Mouse (Mus musculus): ENCODE measurements around the gene Chaf1b.

The Chaf1b gene

GRCm38 (mm10) chr16:93883423-93884085 is at the start of gene Chaf1b:
Gene Chaf1b (plus strand): TSS chr16:93883901.
- DNase-seq (ENCODE audit: low read depth, low spot score), result peak; percentile 87

- no peak for DNase-seq (ENCODE audit: low read depth, low spot score)
Observed at GRCm38 (mm10) chr16:93834076-93834475, 49.6 kb upstream of the Chaf1b start.

- no peak for DNase-seq (ENCODE audit: low read depth, low spot score)
Observed at GRCm38 (mm10) chr16:93839049-93839448, 44.7 kb upstream of the Chaf1b start.

- no peak for DNase-seq (ENCODE audit: low read depth, low spot score)
Observed at GRCm38 (mm10) chr16:93850527-93850926, 33.2 kb upstream of the Chaf1b start.

GRCm38 (mm10) chr16:93859967-93860366 is 23.7 kb upstream of the Chaf1b start:
- DNase-seq (ENCODE audit: low read depth, low spot score), result no peak

- no peak for DNase-seq (ENCODE audit: low read depth, low spot score)
Observed at GRCm38 (mm10) chr16:93860686-93861085, 23.0 kb upstream of the Chaf1b start.

GRCm38 (mm10) chr16:93874841-93875240 is 8.9 kb upstream of the Chaf1b start:
- DNase-seq (ENCODE audit: low read depth, low spot score), result no peak

- DNase-seq (ENCODE audit: low read depth, low spot score), result no peak
Observed at GRCm38 (mm10) chr16:93877612-93878380, 5.9 kb upstream of the Chaf1b start.

- no peak for DNase-seq (ENCODE audit: low read depth, low spot score)
Observed at GRCm38 (mm10) chr16:93884086-93884721, 503 bp downstream of the Chaf1b start.

- no peak for DNase-seq (ENCODE audit: low read depth, low spot score)
Observed at GRCm38 (mm10) chr16:93884722-93885113, 1.0 kb downstream of the Chaf1b start.

GRCm38 (mm10) chr16:93888481-93888880 is 4.8 kb downstream of the Chaf1b start:
- DNase-seq (ENCODE audit: low read depth, low spot score), result no peak

GRCm38 (mm10) chr16:93890948-93891604 is 7.4 kb downstream of the Chaf1b start:
- no peak for DNase-seq (ENCODE audit: low read depth, low spot score)

- DNase-seq (ENCODE audit: low read depth, low spot score), result no peak
Observed at GRCm38 (mm10) chr16:93893285-93893684, 9.6 kb downstream of the Chaf1b start.

GRCm38 (mm10) chr16:93903027-93903426 is 19.3 kb downstream of the Chaf1b start:
- no peak for DNase-seq (ENCODE audit: low read depth, low spot score)

- DNase-seq (ENCODE audit: low read depth, low spot score), result no peak
Observed at GRCm38 (mm10) chr16:93906156-93907014, 22.7 kb downstream of the Chaf1b start.

GRCm38 (mm10) chr16:93907761-93908160 is 24.1 kb downstream of the Chaf1b start:
- DNase-seq (ENCODE audit: low read depth, low spot score), result no peak

- DNase-seq (ENCODE audit: low read depth, low spot score), result no peak
Observed at GRCm38 (mm10) chr16:93908196-93908595, 24.5 kb downstream of the Chaf1b start.

- no peak for DNase-seq (ENCODE audit: low read depth, low spot score)
Observed at GRCm38 (mm10) chr16:93909936-93910335, 26.2 kb downstream of the Chaf1b start.

GRCm38 (mm10) chr16:93910735-93911665 is 27.3 kb downstream of the Chaf1b start:
- no peak for DNase-seq (ENCODE audit: low read depth, low spot score)

- DNase-seq (ENCODE audit: low read depth, low spot score), result no peak
Observed at GRCm38 (mm10) chr16:93912158-93912557, 28.5 kb downstream of the Chaf1b start.
